Mouse (Mus musculus) erythroblast, adult 5-6 weeks (primary cell): ENCODE results near the gene Trmt10a. TPM values are rescaled to one million over a fixed set of nuclear protein-coding genes. Genes with fewer than 3 reads are reported as not detected.
"Not testable (repeated sequence)": the region's sequence is repeated elsewhere in the genome, so short reads cannot be mapped to it uniquely, and the experiment has no call there.

Source experiments
- ATAC-seq: replicated peaks from 2 replicates; pipeline ENCODE4 v1.8.0; 2016; ENCODE audit warnings: moderate number of reproducible peaks, mild to moderate bottlenecking, moderate TSS enrichment, inconsistent platforms; ENCODE audit not compliant: poor library complexity, low FRiP score, severe bottlenecking
- total RNA-seq, 2 experiments: library from RNA; stranded (forward) in 1 of 2; stranded (reverse) in 1 of 2; fragments of 150-400 nt in 1 of 2; fragments of 200-764, 138-1000 nt in 1 of 2; gene quantifications; 2 replicates each; pipeline versions ENCODE4 v1.2.3 to v1.2.4; 2015 to 2017; ENCODE audit warnings: low replicate concordance in 2 of 2

Gene Trmt10a
- total RNA-seq, 2 experiments from 2014 or later, result 0.77 to 3.8 TPM

GRCm38 (mm10) chr3:138133463-138133862 lies 9.8 kb upstream of the Trmt10a start:
- no peak for ATAC-seq

DNA sequence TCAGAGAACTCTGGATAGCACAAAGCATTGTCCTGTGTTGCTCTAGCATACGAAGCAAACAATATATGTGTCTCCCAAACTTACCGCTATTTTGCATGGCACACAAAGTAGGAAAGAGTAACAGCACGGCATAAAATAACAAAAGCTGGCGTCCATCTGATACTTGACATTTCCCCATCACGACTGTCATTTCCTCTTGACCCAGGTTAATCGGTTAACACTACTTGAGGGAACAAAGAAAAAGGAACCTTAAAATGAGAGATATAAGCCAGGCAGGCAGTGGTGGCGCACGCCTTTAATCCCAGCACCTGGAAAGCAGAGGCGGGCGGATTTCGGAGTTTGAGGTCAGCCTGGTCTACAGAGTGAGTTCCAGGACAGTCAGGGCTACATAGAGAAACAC lies 9.3 kb upstream of the Trmt10a start:
- no peak for ATAC-seq

- no peak for ATAC-seq
Observed at GRCm38 (mm10) chr3:138134528-138134927, 8.7 kb upstream of the Trmt10a start.

DNA sequence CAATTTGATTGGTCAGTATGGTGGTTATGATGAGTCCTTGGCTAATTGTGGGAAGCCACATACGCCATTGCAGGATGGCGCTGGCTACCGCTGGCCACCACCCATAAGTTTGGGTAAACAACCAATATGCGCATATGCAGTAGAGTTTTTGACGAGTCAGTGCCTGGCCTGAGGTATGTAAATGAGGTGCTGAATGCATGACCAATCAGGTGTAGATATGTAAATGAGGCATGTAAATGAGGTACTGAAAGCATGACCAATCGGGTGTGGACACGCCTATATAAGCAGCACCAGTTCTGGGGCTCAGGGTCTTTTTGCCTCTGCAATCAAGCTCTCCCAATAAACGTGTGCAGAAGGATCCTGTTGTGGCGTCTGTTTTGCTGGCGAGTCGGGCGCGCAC lies 5.1 kb upstream of the Trmt10a start:
- ATAC-seq, result not testable (repeated sequence)

GRCm38 (mm10) chr3:138139663-138140062 lies 3.6 kb upstream of the Trmt10a start:
- no peak for ATAC-seq

- ATAC-seq, result no peak
Observed at GRCm38 (mm10) chr3:138142052-138142732, 1.1 kb upstream of the Trmt10a start.

DNA sequence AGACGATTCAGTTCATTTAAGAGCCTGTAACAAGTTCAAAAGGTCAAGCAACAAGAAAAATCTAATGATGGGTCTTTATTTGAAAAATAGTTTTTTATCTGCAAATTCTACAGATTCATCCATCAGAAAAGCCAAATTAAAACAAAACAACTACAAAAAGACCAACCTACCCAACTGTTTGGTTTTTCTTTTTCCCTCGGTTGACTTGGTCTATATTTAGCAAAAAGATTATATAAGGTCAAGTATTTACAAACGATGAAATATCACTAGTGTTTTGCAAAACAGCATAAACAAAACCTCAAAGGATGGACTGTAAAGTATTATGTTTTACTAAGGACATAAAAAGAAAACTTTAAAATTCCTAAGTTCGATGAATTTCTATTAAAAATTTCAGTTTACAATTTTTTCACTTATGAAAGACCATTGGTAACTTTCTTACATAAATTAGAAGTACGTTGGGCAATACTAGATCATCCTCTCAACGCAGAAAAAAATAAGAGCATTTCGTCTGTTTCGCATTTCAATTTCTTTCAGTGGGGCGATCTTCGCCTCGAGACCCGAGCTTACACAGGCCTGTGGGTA lies 424 bp upstream of the Trmt10a start:
- ATAC-seq, result no peak

- no peak for ATAC-seq
Observed at GRCm38 (mm10) chr3:138144060-138144641, 903 bp downstream of the Trmt10a start.

DNA sequence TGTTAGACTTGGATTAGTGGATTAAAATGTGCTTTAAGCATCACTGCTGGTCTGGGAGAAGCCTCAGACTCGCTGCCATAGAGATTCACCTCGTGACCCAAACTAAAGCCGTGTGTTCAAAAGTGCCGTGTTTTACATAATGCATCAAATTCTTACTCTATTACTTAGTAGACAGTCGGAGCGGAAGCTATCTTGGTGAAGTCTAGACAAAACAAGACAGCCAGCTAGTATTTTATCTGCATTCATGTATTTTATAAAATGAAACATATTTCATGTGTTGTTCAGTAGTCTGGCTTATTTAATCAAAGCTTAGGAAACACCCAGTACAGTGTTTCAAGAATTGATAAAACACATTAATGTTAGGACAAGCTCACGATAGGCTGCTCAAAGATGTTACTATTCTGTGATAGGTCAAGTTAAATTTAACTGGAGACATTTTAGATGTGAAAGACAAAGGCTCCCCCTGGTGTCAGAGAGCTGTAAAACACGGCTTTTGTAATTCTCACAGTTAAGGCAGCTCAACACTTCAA lies 1.5 kb downstream of the Trmt10a start, which contains the start of gene Mttp:
Gene Mttp (minus strand): TSS at position 327 of the 530 bp plus-strand sequence.
- peak; percentile 69 for ATAC-seq

DNA sequence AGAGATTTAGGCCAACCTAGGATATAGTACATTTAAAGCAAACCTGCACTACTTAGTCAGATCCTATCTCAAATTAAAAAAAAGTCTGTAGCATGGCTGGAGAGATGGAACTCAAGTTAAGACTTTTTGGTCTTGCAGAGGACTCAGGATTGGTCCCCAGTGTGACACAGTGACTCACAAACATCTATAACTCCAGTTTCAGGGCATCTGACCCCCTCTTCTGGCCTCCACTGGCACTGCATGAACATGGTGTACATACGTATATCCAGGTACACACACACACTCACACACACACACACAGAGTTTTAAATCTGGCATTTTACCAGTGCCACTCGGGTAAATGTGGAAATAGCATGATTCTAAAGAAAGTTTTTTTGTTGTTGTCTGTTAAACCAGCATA lies 5.6 kb downstream of the Trmt10a start:
- ATAC-seq, result no peak

- no peak for ATAC-seq
Observed at GRCm38 (mm10) chr3:138155062-138155461, 11.8 kb downstream of the Trmt10a start.

DNA sequence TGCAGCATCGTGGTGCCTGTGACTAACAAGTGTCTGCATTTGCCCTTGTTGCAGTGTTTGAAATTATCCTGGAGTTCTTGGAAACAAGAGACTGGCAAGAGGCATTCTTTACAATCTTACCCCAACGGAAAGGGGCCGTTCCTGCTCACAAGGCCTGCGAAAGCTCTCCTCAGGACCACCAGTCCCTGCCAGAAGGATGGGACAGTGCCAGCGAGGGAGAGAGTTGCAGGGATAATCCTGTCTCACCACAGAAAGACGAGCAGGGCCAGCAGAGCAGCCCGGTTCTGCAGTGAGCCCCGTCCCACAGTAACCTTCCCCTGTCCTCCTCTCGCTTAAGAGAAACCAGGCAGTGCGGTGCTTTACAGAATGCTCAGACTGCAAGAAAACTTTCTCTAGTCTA lies 13.4 kb downstream of the Trmt10a start:
- ATAC-seq, result no peak

GRCm38 (mm10) chr3:138161623-138162022 lies 18.4 kb downstream of the Trmt10a start:
- ATAC-seq, result no peak

- ATAC-seq, result no peak
Observed at GRCm38 (mm10) chr3:138162553-138163183, 19.4 kb downstream of the Trmt10a start.

DNA sequence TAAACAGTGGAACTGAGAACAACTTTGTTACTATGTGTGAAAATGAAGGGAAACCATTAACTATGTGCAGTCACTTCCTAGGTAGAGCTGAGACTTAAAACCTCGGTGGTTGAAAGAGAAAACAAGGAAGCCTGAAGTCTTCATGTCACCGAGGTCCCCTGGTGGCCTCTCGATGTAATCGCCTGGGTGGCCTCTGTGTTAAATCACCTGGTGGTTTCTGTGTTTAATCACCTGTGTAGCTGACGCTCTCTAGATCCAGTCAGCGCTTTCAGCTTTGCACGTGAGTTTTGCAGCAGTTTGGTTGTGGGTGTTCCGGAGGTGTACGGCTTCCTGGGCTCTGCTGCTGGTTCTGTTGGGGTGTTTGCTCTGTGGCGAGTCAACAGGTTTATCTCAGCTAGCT lies 30.0 kb downstream of the Trmt10a start:
- ATAC-seq, result no peak

DNA sequence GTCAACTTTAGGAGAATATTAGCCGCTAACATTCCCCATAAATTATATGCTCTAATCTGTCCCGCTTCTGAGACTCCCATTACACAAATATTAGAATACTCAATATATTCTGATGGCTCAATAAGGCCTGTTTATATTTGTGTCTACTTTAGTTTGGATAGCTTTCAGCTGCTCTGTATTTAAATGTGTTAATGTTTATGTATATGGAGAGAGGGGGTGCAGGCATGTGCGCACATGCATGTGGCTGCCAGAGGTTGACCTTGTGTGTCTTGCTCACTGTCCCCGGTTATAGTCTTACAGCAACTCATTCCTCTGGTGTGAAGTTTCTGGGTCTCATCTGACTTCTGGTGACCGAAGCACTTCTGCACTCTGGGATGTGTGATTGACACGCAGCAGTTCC lies 32.3 kb downstream of the Trmt10a start:
- ATAC-seq, result no peak

GRCm38 (mm10) chr3:138182019-138182418 lies 38.8 kb downstream of the Trmt10a start:
- no peak for ATAC-seq

DNA sequence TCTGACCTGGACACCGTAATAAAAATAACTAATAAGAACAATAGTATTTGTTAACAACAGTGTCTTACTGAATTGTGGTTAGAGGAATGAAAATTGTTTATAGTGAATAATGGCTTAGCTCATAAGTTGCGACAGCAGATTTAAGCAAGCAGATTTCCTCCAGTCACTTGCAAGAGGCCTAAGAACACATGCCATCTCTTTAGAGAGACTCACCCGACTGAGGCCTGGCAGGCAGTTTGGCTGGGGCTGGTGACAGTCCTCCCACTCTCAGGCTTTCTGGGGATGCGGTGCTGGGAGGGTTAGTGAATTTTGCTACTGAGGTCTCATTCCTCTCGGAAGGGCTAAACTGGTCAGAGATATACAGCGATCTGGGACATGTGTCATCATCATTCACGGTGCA lies 40.1 kb downstream of the Trmt10a start:
- ATAC-seq, result no peak

- ATAC-seq, result no peak
Observed at GRCm38 (mm10) chr3:138185290-138185689, 42.0 kb downstream of the Trmt10a start.
